Mouse (Mus musculus) layer of hippocampus, postnatal 10 days (tissue): ENCODE data around the gene Rarres2. TPM values are rescaled to one million over a fixed set of nuclear protein-coding genes. Genes with fewer than 3 reads are reported as not detected.

Experiments used
- DNase-seq, 2 experiments: peaks; one replicate each; pipeline ENCODE4 v3.0.0; 2021; ENCODE audit warnings: low spot score in 2 of 2
- long read RNA-seq: library from polyadenylated mRNA; stranded (forward); transcript quantifications from one replicate; pipeline ENCODE4 v2.0.0, GENCODE M21; 2023
- total RNA-seq, 2 experiments: library from RNA; stranded (reverse); gene quantifications; 2 replicates each; pipeline ENCODE4 v1.2.3; 2021

Rarres2 gene
- total RNA-seq, result 10 to 100 TPM; 15.1 to 15.3 TPM
- long read RNA-seq, transcript Rarres2-204 (6 exons, 795 nt), result major isoform, 5 of 16 reads
- long read RNA-seq, partial matches to known transcripts, result 6 of 16 reads
- long read RNA-seq, other reads (novel, unspliced or antisense), result 0 of 16 reads

- no peak for DNase-seq
Measured at GRCm38 (mm10) chr6:48572572-48573061, at the start of gene Rarres2. Gene Rarres2, minus strand, starts transcription at chr6:48572789.

GRCm38 (mm10) chr6:48620031-48620430 lies 47.4 kb upstream of the Rarres2 start:
- DNase-seq, result no peak

GRCm38 (mm10) chr6:48614756-48615155 lies 42.2 kb upstream of the Rarres2 start:
- DNase-seq, result no peak

DNA sequence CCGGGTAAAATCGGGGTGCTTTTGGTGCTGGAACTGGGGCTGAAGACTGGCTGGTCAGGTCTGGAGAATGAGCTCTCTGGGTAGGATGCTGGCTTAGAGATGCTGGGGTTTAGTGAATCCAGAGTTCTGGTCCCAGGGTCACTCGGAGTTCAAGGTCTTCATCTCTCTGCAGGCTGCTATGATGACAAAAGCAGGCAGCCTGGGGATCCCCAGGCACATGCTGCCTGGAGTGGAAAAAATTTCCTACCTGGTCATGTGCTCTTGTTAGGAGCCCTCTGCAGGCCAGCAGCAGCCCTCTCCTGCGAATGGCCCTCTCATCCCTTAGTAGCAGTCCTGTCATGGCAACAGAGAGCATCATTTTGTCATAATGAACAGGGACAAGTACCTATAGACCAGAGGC lies 40.9 kb upstream of the Rarres2 start:
- DNase-seq, result no peak

GRCm38 (mm10) chr6:48610657-48611056 lies 38.1 kb upstream of the Rarres2 start:
- DNase-seq, result no peak

DNA sequence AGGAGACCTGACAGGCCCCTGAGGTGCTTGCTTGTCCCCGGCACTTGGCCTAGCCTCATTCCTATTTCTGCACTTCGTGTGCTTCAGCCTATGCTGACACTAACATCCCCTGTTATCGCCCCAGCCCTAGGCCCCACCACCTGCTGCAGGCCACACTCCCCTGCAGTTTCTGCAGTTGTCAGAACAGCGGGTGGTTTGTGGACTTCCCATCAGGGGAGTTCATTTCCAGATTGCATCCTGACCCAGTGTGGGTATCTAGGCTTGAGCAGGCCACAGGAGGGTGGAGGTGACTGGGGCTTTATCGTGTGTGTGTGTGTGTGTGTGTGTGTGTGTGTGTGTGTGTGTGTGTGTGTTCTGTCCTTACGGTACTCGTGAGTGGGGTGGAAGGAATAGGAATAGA lies 36.9 kb upstream of the Rarres2 start:
- DNase-seq, result no peak

DNA sequence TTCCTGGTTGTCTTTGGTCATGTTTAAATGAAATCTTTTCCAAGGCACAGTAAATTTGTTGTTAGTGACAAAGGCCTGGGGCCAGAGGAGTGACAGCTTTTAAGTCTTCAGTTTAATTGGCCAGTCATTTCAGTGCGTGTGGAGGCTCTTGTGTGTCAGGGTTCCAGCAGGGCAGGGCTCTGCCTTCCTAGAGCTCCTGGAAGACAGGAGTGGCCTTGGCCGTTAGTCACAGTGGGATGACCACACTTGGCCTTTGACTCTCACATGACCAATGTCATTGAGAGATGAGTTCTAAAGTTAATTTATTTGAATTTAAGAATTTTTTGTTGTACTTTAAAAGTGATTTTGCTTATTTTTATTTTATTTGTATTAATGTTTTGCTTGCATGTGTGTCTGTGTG lies 35.5 kb upstream of the Rarres2 start:
- DNase-seq, result no peak

DNA sequence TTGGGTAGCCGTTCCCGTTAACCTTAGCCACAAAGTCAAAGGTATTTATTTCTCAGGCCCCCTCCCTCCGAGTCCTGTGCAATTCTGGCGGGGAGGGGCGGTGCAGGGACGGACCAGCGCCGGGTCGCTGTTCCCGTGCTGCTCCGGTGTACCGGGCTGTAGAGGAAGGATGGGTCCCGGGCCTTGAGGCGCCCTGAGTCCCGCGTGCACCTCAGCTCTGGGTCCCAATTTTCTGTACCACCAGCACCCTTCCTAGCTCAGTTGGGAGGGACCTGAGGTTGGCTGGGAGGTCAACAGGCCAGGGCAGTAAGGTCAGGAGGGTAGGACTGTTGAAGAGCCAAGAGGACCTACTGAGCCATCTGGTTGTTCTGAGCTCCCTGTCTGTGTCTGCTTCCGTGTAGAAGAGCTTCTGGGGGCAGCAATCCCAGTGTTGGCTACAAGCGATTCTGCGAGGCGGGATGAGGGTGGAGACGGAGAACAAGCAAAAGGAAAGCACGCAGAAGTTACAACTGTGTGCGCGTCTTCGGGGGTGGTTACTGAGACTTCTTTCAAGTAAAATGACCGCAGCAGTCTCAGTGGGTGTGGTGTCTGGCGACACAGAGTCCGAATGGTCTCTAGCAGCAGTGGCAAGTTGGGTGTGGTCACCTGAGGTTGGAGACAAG lies 29.6 kb upstream of the Rarres2 start:
- DNase-seq, result no peak

DNA sequence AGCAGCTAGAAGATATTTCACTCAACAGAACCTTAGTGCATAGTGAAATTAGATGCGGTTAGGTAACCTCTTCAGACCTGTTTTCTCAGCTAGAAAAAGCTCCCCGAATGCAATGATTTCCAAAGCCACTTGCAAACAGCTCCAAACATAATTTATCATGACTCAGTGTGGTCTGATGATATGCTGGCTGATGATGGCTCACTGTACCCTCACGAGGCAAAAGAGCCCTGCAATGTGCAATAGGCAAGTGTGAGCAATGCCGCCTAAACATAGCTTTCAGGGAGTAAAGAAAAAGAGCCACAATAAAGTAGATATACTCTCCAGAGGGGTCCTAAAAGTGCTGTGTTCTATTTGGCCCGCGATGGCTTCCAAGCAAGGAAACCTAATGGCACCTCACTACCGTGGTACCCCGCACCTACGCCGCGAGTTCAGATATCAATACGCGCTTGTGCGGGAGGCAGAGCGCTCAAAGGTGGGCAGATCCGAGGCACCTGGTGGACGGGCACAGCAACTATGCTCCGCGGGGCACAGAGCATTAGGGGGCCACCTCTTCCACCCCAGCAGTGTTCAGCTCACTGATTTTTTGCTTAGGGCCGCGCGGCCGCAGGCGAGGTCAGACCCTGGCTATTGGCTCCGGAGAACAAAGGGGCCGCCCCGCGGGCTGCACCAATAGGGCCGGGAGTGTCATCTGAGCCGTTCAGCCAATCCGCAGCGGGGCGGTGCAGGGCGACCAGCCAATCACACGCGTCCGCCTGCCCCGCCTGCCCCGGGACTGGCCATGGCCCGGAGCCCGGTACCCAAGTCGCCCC lies 28.9 kb upstream of the Rarres2 start, which contains the start of gene Zfp775:
TSS of gene Zfp775 (plus strand) at position 793 of the 809 bp plus-strand sequence.
- DNase-seq, result peak; percentile 96 to 98

- DNase-seq, result no peak
Measured at GRCm38 (mm10) chr6:48600594-48600993, 28.0 kb upstream of the Rarres2 start.

DNA sequence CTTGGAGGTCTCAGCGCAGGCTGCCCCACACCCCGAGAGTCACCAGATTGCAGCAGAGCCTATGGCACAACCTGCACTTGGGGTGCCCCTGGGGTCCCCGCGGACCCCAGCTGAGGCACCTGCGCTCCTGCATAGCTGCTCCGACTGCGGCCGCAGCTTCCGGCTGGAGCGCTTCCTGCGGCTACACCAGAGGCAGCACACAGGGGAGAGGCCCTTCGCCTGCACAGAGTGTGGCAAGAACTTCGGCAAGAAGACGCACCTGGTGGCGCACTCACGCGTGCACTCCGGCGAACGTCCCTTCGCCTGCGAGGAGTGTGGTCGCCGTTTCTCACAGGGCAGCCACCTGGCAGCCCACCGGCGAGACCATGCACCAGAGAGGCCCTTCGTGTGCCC lies 24.6 kb upstream of the Rarres2 start:
- no peak for DNase-seq

- DNase-seq, result no peak
Measured at GRCm38 (mm10) chr6:48596545-48597232, 24.1 kb upstream of the Rarres2 start.

DNA sequence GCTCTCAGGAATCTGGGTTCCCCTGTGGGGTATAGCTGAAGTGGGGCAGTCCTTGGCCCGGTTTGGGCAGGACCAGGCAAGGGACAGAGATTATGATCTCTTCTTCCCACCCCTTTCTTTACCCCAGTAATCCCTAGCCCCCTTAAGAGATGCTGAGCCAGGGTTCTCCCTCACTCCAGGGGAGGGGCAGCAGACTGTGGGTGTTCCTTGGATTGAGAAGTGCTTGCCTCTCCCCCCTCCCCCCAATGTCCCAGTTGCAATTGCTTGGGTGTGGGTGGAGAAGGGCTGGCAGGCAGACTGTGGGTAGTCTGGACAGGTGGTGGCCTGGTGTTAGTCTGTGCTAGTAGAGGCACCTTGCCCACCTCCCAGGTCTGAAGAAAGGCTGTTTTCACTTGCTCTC lies 22.7 kb upstream of the Rarres2 start:
- no peak for DNase-seq

DNA sequence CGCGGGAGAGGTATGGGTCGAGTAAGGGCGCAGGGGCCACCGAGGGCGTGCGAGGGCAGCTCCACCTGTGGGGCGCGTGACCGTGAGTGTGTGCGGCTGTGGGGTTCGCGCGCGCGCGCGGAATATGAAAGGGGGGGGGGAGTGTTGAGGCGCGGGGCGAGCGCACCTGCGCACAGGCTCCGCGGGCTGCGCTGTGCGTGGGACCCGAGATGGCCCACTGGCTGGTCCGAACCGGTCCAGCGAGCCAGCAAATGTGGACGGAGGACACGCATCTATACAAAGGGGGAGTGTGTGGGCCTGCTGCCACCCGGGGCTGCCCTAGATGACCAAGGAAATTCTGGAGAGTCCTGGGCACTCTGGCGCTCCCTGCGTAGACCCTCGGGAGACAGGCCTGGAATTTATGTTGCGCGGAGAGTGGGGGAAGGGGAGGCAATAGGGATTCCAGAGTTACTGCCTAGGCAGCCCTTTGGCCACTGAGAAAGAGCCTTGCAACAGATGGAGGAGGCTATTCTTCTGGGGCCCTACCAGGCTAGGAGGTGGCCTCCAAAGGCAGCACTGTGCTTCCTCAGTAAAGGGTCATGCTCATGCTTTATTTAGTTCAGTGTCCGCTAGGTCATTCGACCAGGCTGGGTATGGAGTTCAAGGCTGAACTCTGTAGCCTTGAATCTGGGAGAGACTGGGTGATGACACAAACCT lies 21.6 kb upstream of the Rarres2 start:
- peak; percentile 69 to 72 for DNase-seq

- peak; percentile 92 to 95 for DNase-seq
Measured at GRCm38 (mm10) chr6:48593158-48594042, 20.8 kb upstream of the Rarres2 start, which contains the start of the genes Repin1 and Gm44965. Gene Repin1, plus strand, starts transcription at chr6:48593883. Gene Gm44965, plus strand, starts transcription at chr6:48593941.

- DNase-seq, result no peak
Measured at GRCm38 (mm10) chr6:48591871-48592270, 19.3 kb upstream of the Rarres2 start.

DNA sequence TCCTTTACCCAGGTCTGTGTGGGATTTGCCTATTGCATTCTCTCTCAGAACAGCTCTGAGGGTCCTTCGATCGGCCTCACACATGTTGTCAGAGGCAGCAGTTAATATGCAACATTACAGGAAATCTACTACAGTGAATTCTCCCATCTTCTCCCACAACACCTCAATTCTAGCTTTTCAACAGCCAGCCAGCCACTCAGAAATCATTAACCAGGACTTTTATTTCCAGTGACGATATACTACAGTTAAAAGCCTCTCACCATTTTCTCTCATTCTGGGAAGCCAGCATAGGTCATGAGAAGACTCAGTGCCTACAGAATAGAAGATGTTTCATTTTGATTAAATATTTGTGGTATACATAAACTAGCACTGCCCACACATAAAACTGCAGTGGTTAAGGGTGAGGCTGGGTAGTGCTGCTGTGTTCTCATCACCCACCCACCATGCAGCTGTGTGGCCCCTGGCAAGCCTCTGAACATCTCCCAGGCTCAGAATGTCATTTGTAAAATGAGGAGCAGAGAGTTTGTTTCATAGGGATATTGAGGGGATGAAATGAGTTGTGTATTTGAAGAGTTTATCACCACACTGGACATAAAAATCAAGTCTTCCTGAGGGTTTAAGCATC lies 18.7 kb upstream of the Rarres2 start:
- DNase-seq, result no peak

- DNase-seq, result no peak
Measured at GRCm38 (mm10) chr6:48589194-48589750, 16.7 kb upstream of the Rarres2 start, which contains the start of gene Gm45021. Gene Gm45021, plus strand, starts transcription at chr6:48589610.

DNA sequence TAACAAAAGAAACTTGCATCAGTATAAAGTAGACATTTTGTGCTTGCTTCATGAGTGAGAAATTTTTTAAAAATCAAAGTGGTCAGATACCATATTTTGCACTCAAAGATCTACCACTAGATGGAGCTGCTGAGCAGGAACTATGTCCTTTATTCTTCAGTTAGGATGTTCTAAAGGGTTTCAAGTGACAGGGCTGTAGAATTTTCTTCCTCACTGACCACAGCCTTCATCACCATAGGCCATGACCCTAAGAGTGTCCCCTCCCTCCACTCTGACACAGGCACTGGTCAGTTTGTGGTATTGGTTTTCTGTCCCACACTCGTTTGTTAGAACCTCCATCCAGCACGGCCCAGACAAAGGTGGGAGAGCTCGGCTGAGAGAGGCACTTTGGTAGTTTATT lies 9.4 kb upstream of the Rarres2 start:
- DNase-seq, result peak; percentile 21 to 50
